In the genomic region with DNA sequence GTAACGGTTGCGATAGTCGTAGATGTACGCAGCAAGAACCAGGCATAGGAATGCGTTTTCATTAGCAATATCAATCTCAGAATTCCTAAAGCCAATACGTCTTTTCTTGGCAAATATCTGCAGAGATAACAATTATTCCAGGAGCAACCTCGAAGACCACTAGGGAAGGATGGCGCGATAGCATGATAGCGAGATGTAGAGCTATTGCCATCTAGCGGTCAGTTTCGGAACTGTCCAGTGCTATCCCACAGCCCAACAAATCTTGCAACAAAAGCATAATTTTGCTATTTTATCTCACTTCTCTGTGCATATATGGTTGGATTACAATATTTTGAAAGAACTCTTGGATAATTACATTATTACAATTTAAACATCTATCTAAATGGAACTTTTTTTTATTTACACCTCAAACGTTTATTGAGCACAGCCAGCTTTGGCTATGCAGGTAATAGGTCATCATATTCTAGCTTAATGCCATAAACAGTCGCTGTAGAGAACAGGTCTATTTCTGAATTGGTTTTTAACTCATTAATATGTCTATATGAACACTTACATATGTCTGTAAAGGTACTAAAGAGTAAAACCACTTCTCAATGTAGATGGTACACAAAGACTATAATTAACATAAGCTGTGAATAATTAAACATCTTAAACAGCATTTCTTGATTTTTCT, we compare ENCODE assay signal across 8 mouse cellular contexts.
DNase-seq lines count a peak whose midpoint lies in the region; ATAC-seq lines count a peak whose summit lies in the region.

No protein-coding gene starts in this region.

- ATAC-seq in granulocyte monocyte progenitor cell, adult 5-6 weeks (replicated peaks; ENCODE audit: poor library complexity, severe bottlenecking): peak; percentile 88

- peak; percentile 14 to 68 for DNase-seq in adrenal gland, adult (ENCODE audit: inconsistent age in 2 of 2, low spot score in 1 of 2)
- DNase-seq in adrenal gland, postnatal 4 days (ENCODE audit: low spot score in 2 of 2): no peak
- peak; percentile 55 for DNase-seq in ZHBTc4 (ENCODE audit: low read depth, low spot score)
- peak; percentile 59 to 82 for DNase-seq in cerebellum, postnatal 4 days (ENCODE audit: low spot score in 2 of 2)
- DNase-seq in layer of hippocampus, adult 8-10 months (ENCODE audit: low spot score in 2 of 2): peak; percentile 49 to 84
- peak; percentile 12 for DNase-seq in lung, postnatal 25 days (ENCODE audit: low spot score)
- DNase-seq in right cerebral cortex, postnatal 10 days (ENCODE audit: low spot score in 2 of 2): peak; percentile 84 to 85

Comparison
In these comparisons a context has a peak if more than half of its experiments do, and no peak if none do; other contexts are left out.
1. DNase-seq: peak in adrenal gland, adult (2 of 2), ZHBTc4 (single experiment), cerebellum, postnatal 4 days (2 of 2), layer of hippocampus, adult 8-10 months (2 of 2), lung, postnatal 25 days (single experiment) and right cerebral cortex, postnatal 10 days (2 of 2); none in adrenal gland, postnatal 4 days (0 of 2).